Mouse (Mus musculus): ENCODE measurements around the gene Arg1. TPM values are rescaled to one million over a fixed set of nuclear protein-coding genes. Genes with fewer than 3 reads are reported as not detected.

The Arg1 gene
- 0.66 and 1.2 TPM in 2 replicates for polyA plus RNA-seq (2014; fragmentation: Nextera tagmentation; extraction: Ambion mirVana)

DNA sequence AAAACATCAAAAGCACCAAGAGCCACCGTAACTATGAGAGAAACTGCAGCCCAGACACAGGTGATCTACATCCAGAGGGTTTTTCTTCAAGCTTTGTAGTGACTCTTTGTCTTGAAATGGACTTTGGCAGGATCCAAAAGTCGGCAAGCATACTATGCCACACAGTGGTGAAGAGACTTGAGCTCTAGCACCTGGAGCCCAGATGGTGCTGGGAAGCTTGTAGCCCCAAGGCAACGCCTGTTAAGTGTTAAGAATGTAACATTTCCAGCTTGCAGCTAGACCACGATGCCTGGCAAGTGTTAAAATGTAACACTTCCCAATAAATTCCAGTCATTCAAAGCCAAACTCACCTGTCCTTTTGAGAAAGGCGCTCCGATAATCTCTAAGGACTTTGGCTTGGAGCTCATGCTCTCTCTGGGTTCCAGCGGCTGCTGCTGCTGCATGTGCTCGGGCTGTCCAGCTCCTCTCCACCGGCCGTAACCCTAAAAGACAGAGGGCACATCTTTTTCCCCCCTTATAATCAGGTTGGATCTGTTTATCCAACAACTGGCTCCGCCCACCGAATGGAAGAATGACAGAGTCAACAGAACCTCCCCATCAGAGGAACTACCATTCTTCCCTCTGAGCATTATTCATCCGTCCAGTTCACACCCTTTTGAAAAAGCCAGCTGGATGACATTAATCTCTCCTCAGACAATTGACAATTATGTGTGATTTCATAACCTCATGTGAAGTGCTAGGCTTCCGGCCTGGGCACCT is at the start of gene Arg1:
Gene Arg1 (minus strand): TSS at position 523 of the 759 bp plus-strand sequence.
- ATAC-seq (ENCODE audit: insufficient number of reproducible peaks, insufficient read depth, low FRiP score, low read depth): no peak
- no peaks in the 10 kb centered on the region for H3K36me3 ChIP-seq (ENCODE audit: control insufficient read depth, insufficient read depth, low read length)
- H3K27me3 ChIP-seq (ENCODE audit: control insufficient read depth, insufficient read depth, low read length): no peaks in the 10 kb centered on the region
- WGBS: 57% methylated on average over 14 of the region's 14 CpGs
- H3K27ac ChIP-seq (replicated peaks in 1 of 2; ENCODE audit: control insufficient read depth in 1 of 2, insufficient read depth in 1 of 2, low read depth in 2 of 2, low read length in 2 of 2): no peak within 1 kb of the TSS
- H3K4me3 ChIP-seq (ENCODE audit: control insufficient read depth in 1 of 2, insufficient read depth in 1 of 2, low read depth in 1 of 2, low read length in 2 of 2): peak within 1 kb of the TSS in 1 of 2 experiments; percentile 14; a peak in 1 of 4 replicates
- peak within 1 kb of the TSS; percentile 48 for H3K4me2 ChIP-seq (ENCODE audit: low read length)
- H3K4me1 ChIP-seq (ENCODE audit: control insufficient read depth in 2 of 2, insufficient read depth in 2 of 2, low read length in 2 of 2): peaks cover 0 to 2% of the 10 kb centered on the region in 2 experiments; a peak in 2 of 4 replicates
- no peaks in the 10 kb centered on the region for H3K9me3 ChIP-seq (ENCODE audit: control insufficient read depth, low read length)
- H3K9ac ChIP-seq (ENCODE audit: low read length): no peak within 1 kb of the TSS

DNA sequence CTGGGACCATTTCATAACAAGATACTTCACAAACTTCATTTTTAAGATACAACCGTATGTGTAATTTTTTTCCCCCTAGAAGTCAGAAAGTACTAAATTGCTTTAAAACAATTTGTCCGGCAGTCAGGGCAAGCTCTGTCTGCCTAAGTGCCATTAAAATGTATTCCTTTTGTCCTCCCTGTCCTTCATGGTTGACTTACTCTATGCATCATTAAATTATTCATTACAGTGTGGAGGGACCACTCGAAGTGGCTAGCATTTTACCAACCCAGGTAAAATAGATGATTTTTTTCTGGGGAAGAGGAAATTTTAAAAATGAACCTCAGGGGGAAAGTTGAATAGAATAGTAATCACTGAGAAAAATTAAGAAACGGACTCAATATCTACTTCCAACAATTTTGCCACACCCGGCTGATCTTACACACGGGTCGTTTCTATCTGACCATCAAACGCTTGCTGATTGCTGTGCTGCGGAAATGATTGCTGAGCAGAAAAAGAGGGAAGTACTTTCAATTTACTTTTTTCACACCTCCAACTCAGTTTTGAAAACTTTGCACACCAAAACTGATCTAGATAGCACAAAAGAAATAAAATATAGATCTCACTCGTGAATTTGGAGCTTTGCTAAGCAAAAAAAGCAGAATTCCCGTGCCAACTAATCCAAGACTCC is 46.7 kb upstream of the Arg1 start:
- no peak overlapping the region for H3K27ac ChIP-seq (replicated peaks in 1 of 2; ENCODE audit: control insufficient read depth in 1 of 2, insufficient read depth in 1 of 2, low read depth in 2 of 2, low read length in 2 of 2)
- no peak overlapping the region for H3K9ac ChIP-seq (ENCODE audit: low read length)
- WGBS: 87% methylated on average over 11 of the region's 11 CpGs
- ATAC-seq (ENCODE audit: insufficient number of reproducible peaks, insufficient read depth, low FRiP score, low read depth): no peak
- H3K4me1 ChIP-seq (ENCODE audit: control insufficient read depth in 2 of 2, insufficient read depth in 2 of 2, low read length in 2 of 2): peaks cover 5 to 11% of the 10 kb centered on the region in 2 experiments; a peak in 3 of 4 replicates
- H3K4me3 ChIP-seq (ENCODE audit: control insufficient read depth in 1 of 2, insufficient read depth in 1 of 2, low read depth in 1 of 2, low read length in 2 of 2): no peak overlapping the region
- H3K27me3 ChIP-seq (ENCODE audit: control insufficient read depth, insufficient read depth, low read length): no peaks in the 10 kb centered on the region
- 0 out of 2 replicates have a peak, but pooled peaks cover 3% of the 10 kb centered on the region for H3K9me3 ChIP-seq (ENCODE audit: control insufficient read depth, low read length)
- H3K4me2 ChIP-seq (ENCODE audit: low read length): no peak overlapping the region
- no peaks in the 10 kb centered on the region for H3K36me3 ChIP-seq (ENCODE audit: control insufficient read depth, insufficient read depth, low read length)

GRCm38 (mm10) chr10:24973385-24973784 is 46.1 kb upstream of the Arg1 start:
- Histone ChIP-seq H3K4me1 (ENCODE audit: control insufficient read depth in 2 of 2, insufficient read depth in 2 of 2, low read length in 2 of 2) (peaks cover 5 to 11% of the 10 kb centered on the region in 2 experiments; a peak in 3 of 4 replicates), H3K27ac (replicated peaks in 1 of 2; ENCODE audit: control insufficient read depth in 1 of 2, insufficient read depth in 1 of 2, low read depth in 2 of 2, low read length in 2 of 2) (no peak overlapping the region), H3K27me3 (ENCODE audit: control insufficient read depth, insufficient read depth, low read length) (no peaks in the 10 kb centered on the region), H3K9me3 (ENCODE audit: control insufficient read depth, low read length) (0 out of 2 replicates have a peak, but pooled peaks cover 3% of the 10 kb centered on the region), H3K4me3 (ENCODE audit: control insufficient read depth in 1 of 2, insufficient read depth in 1 of 2, low read depth in 1 of 2, low read length in 2 of 2) (no peak overlapping the region), H3K4me2 (ENCODE audit: low read length) (no peak overlapping the region), H3K36me3 (ENCODE audit: control insufficient read depth, insufficient read depth, low read length) (no peaks in the 10 kb centered on the region), H3K9ac (ENCODE audit: low read length) (no peak overlapping the region)
- WGBS: 52% methylated on average over 5 of the region's 5 CpGs
- ATAC-seq (ENCODE audit: insufficient number of reproducible peaks, insufficient read depth, low FRiP score, low read depth): no peak

DNA sequence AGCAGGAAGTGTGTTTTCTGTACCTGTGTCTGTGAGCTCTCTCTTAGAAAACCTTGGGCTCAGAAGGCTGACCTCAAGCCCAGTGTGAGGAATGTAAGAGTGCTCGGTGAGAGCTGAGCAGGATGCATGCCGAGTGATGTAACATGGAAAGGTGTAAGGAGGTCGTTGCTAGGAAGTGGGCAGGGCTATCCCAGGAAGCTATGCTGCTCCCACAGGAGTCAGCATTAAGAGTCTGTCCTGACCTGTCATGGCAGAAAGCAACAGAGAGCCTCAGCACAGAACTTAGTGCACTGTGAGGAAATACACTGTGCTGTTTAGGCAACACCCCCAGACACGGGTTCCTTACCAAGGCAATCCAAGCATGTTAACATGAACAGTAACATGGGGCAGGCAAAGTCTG is 45.6 kb upstream of the Arg1 start:
- no peak for ATAC-seq (ENCODE audit: insufficient number of reproducible peaks, insufficient read depth, low FRiP score, low read depth)
- Histone ChIP-seq H3K9ac (ENCODE audit: low read length) (no peak overlapping the region), H3K4me1 (ENCODE audit: control insufficient read depth in 2 of 2, insufficient read depth in 2 of 2, low read length in 2 of 2) (peaks cover 5 to 11% of the 10 kb centered on the region in 2 experiments; a peak in 3 of 4 replicates), H3K4me2 (ENCODE audit: low read length) (no peak overlapping the region), H3K27me3 (ENCODE audit: control insufficient read depth, insufficient read depth, low read length) (no peaks in the 10 kb centered on the region), H3K36me3 (ENCODE audit: control insufficient read depth, insufficient read depth, low read length) (no peaks in the 10 kb centered on the region), H3K4me3 (ENCODE audit: control insufficient read depth in 1 of 2, insufficient read depth in 1 of 2, low read depth in 1 of 2, low read length in 2 of 2) (no peak overlapping the region), H3K9me3 (ENCODE audit: control insufficient read depth, low read length) (0 out of 2 replicates have a peak, but pooled peaks cover 3% of the 10 kb centered on the region), H3K27ac (replicated peaks in 1 of 2; ENCODE audit: control insufficient read depth in 1 of 2, insufficient read depth in 1 of 2, low read depth in 2 of 2, low read length in 2 of 2) (no peak overlapping the region)
- 18% methylated on average over 4 of the region's 4 CpGs for WGBS

GRCm38 (mm10) chr10:24965821-24966550 is 38.7 kb upstream of the Arg1 start:
- ATAC-seq (ENCODE audit: insufficient number of reproducible peaks, insufficient read depth, low FRiP score, low read depth): no peak
- no peak overlapping the region for H3K4me2 ChIP-seq (ENCODE audit: low read length)
- H3K9ac ChIP-seq (ENCODE audit: low read length): no peak overlapping the region
- 60% methylated on average over 12 of the region's 12 CpGs for WGBS
- H3K9me3 ChIP-seq (ENCODE audit: control insufficient read depth, low read length): no peaks in the 10 kb centered on the region
- H3K36me3 ChIP-seq (ENCODE audit: control insufficient read depth, insufficient read depth, low read length): no peaks in the 10 kb centered on the region
- no peaks in the 10 kb centered on the region for H3K27me3 ChIP-seq (ENCODE audit: control insufficient read depth, insufficient read depth, low read length)
- H3K27ac ChIP-seq (replicated peaks in 1 of 2; ENCODE audit: control insufficient read depth in 1 of 2, insufficient read depth in 1 of 2, low read depth in 2 of 2, low read length in 2 of 2): no peak overlapping the region
- H3K4me1 ChIP-seq (ENCODE audit: control insufficient read depth in 2 of 2, insufficient read depth in 2 of 2, low read length in 2 of 2): peaks cover 0 to 6% of the 10 kb centered on the region in 2 experiments; a peak in 1 of 4 replicates
- no peak overlapping the region for H3K4me3 ChIP-seq (ENCODE audit: control insufficient read depth in 1 of 2, insufficient read depth in 1 of 2, low read depth in 1 of 2, low read length in 2 of 2)

- peaks cover 14 to 16% of the 10 kb centered on the region in 2 experiments for H3K4me1 ChIP-seq (ENCODE audit: control insufficient read depth in 2 of 2, insufficient read depth in 2 of 2, low read length in 2 of 2)
- no peaks in the 10 kb centered on the region for H3K36me3 ChIP-seq (ENCODE audit: control insufficient read depth, insufficient read depth, low read length)
- H3K9me3 ChIP-seq (ENCODE audit: control insufficient read depth, low read length): no peaks in the 10 kb centered on the region
- 58% methylated on average over 2 of the region's 2 CpGs for WGBS
- no peak for ATAC-seq (ENCODE audit: insufficient number of reproducible peaks, insufficient read depth, low FRiP score, low read depth)
- H3K9ac ChIP-seq (ENCODE audit: low read length): no peak overlapping the region
- no peak overlapping the region for H3K4me3 ChIP-seq (ENCODE audit: control insufficient read depth in 1 of 2, insufficient read depth in 1 of 2, low read depth in 1 of 2, low read length in 2 of 2)
- H3K27ac ChIP-seq (replicated peaks in 1 of 2; ENCODE audit: control insufficient read depth in 1 of 2, insufficient read depth in 1 of 2, low read depth in 2 of 2, low read length in 2 of 2): no peak overlapping the region
- peaks cover 6% of the 10 kb centered on the region; the same call in 1 of the 2 replicates for H3K27me3 ChIP-seq (ENCODE audit: control insufficient read depth, insufficient read depth, low read length)
- H3K4me2 ChIP-seq (ENCODE audit: low read length): no peak overlapping the region
Observed at GRCm38 (mm10) chr10:24961889-24962288, 34.6 kb upstream of the Arg1 start.

GRCm38 (mm10) chr10:24961112-24961511 is 33.8 kb upstream of the Arg1 start:
- WGBS: 48% methylated on average over 2 of the region's 2 CpGs
- ATAC-seq (ENCODE audit: insufficient number of reproducible peaks, insufficient read depth, low FRiP score, low read depth): no peak
- Histone ChIP-seq H3K9me3 (ENCODE audit: control insufficient read depth, low read length) (no peaks in the 10 kb centered on the region), H3K27me3 (ENCODE audit: control insufficient read depth, insufficient read depth, low read length) (peaks cover 6% of the 10 kb centered on the region; the same call in 1 of the 2 replicates), H3K4me1 (ENCODE audit: control insufficient read depth in 2 of 2, insufficient read depth in 2 of 2, low read length in 2 of 2) (peaks cover 13 to 14% of the 10 kb centered on the region in 2 experiments), H3K36me3 (ENCODE audit: control insufficient read depth, insufficient read depth, low read length) (no peaks in the 10 kb centered on the region), H3K4me3 (ENCODE audit: control insufficient read depth in 1 of 2, insufficient read depth in 1 of 2, low read depth in 1 of 2, low read length in 2 of 2) (no peak overlapping the region), H3K4me2 (ENCODE audit: low read length) (no peak overlapping the region), H3K9ac (ENCODE audit: low read length) (no peak overlapping the region), H3K27ac (replicated peaks in 1 of 2; ENCODE audit: control insufficient read depth in 1 of 2, insufficient read depth in 1 of 2, low read depth in 2 of 2, low read length in 2 of 2) (no peak overlapping the region)
